Mouse (Mus musculus): ENCODE measurements around the gene Dynlt1c.
"Not testable (repeated sequence)": the region's sequence is repeated elsewhere in the genome, so short reads cannot be mapped to it uniquely, and the experiment has no call there.

- TF ChIP-seq CTCF, EP300 (IDR thresholded peaks at IDR 0.05; ENCODE audit: low read depth): not testable (repeated sequence)
These were observed 17.8 kb downstream of the Dynlt1c start for GRCm38 (mm10) chr17:6619271-6619670.
